Mouse (Mus musculus) CH12.LX (cell line): Measurements from ENCODE around the gene Cmss1. TPM values are rescaled to one million over a fixed set of nuclear protein-coding genes. Genes with fewer than 3 reads are reported as not detected.

Experiments used
- DNase-seq: peaks from one replicate; pipeline ENCODE4 v3.0.0-alpha.2; 2013; ENCODE audit errors: extremely low read depth
- H3K27ac ChIP-seq: 2 replicates; pipeline ENCODE4 v1.5.1; 2012; ENCODE audit warnings: low read depth, mild to moderate bottlenecking, control low read depth, moderate library complexity; ENCODE audit not compliant: insufficient read depth
- H3K27me3 ChIP-seq: replicated peaks from 2 replicates; pipeline ENCODE3; 2012; ENCODE audit warnings: inconsistent platforms
- H3K36me3 ChIP-seq, 2 experiments: replicated peaks in 1 of 2; 2 replicates each; pipeline versions ENCODE3 to v1.6.1; 2012; ENCODE audit warnings: inconsistent platforms in 1 of 2, low read length in 1 of 2, mild to moderate bottlenecking in 1 of 2, mixed read lengths in 1 of 2, moderate library complexity in 1 of 2; ENCODE audit not compliant: control insufficient read depth in 1 of 2, insufficient read depth in 1 of 2
- H3K4me1 ChIP-seq, 2 experiments: 2 replicates each; pipeline ENCODE4 v1.6.1; 2012; ENCODE audit warnings: inconsistent platforms in 1 of 2, moderate library complexity in 1 of 2; ENCODE audit not compliant: insufficient read depth in 2 of 2, control insufficient read depth in 1 of 2
- H3K4me2 ChIP-seq: 2 replicates; pipeline ENCODE4 v1.6.1; 2012; ENCODE audit warnings: low read depth, mild to moderate bottlenecking, control low read depth; ENCODE audit not compliant: poor library complexity, insufficient read depth, severe bottlenecking
- H3K4me3 ChIP-seq, 3 experiments: fragments of 150-350 bp in 1 of 3; sonication (generic) in 1 of 3; replicated peaks in 1 of 3; 2 replicates each; pipeline versions ENCODE3 to v1.5.1; 2011 to 2012; ENCODE audit warnings: low read depth in 2 of 3, low read length in 2 of 3, mild to moderate bottlenecking in 2 of 3, moderate library complexity in 2 of 3, control low read depth in 1 of 3, improper control_type of control experiment in 1 of 3, inconsistent platforms in 1 of 3, mixed read lengths in 1 of 3; ENCODE audit not compliant: poor library complexity in 1 of 3
- H3K79me2 ChIP-seq: replicated peaks from 2 replicates; pipeline ENCODE4 v1.6.1; 2012; ENCODE audit warnings: mild to moderate bottlenecking, moderate library complexity; ENCODE audit not compliant: control insufficient read depth, poor library complexity, insufficient read depth, severe bottlenecking; ENCODE audit errors: extremely low read depth
- H3K9ac ChIP-seq: 2 replicates; pipeline ENCODE4 v1.6.1; 2012; ENCODE audit warnings: low read depth, mild to moderate bottlenecking, control low read depth, moderate library complexity; ENCODE audit not compliant: insufficient read depth
- H3K9me3 ChIP-seq: replicated peaks from 2 replicates; pipeline ENCODE3; 2012; ENCODE audit warnings: low read length, inconsistent platforms, mixed read lengths
- BHLHE40 ChIP-seq: IDR thresholded peaks from 2 replicates; pipeline ENCODE4 v1.6.1; 2011; ENCODE audit warnings: mild to moderate bottlenecking, low read depth, low read length, improper control_type of control experiment
- CHD1 ChIP-seq: IDR thresholded peaks from 2 replicates; pipeline ENCODE4 v1.6.1; 2012; ENCODE audit warnings: low read depth, low read length, improper control_type of control experiment, inconsistent platforms
- EP300 ChIP-seq: IDR thresholded peaks from 2 replicates; pipeline ENCODE4 v1.6.1; 2011; ENCODE audit warnings: low read length, improper control_type of control experiment
- GABPA ChIP-seq: IDR thresholded peaks from 2 replicates; pipeline ENCODE4 v1.6.1; 2012; ENCODE audit warnings: low read depth, low read length, improper control_type of control experiment, inconsistent platforms; ENCODE audit not compliant: insufficient replicate concordance
- HCFC1 ChIP-seq: IDR thresholded peaks from 2 replicates; pipeline ENCODE4 v1.6.1; 2012; ENCODE audit warnings: low read depth, mild to moderate bottlenecking, inconsistent platforms, low read length, improper control_type of control experiment
- IRF4 ChIP-seq: IDR thresholded peaks from 2 replicates; pipeline ENCODE4 v1.6.1; 2014; ENCODE audit warnings: low read depth, mild to moderate bottlenecking, inconsistent platforms, low read length, improper control_type of control experiment
- JUN ChIP-seq: IDR thresholded peaks from 2 replicates; pipeline ENCODE4 v1.6.1; 2011; ENCODE audit warnings: low read depth, mild to moderate bottlenecking, low read length, improper control_type of control experiment, moderate library complexity; ENCODE audit not compliant: insufficient read depth
- MAFK ChIP-seq: IDR thresholded peaks from 2 replicates; pipeline ENCODE4 v1.6.1; 2011; ENCODE audit warnings: low read length, improper control_type of control experiment; ENCODE audit not compliant: insufficient replicate concordance
- MAX ChIP-seq: IDR thresholded peaks from 2 replicates; pipeline ENCODE4 v1.6.1; 2011; ENCODE audit warnings: low read length, improper control_type of control experiment
- MEF2A ChIP-seq: IDR thresholded peaks from 2 replicates; pipeline ENCODE4 v1.6.1; 2014; ENCODE audit warnings: low read depth, mild to moderate bottlenecking, inconsistent platforms, low read length, improper control_type of control experiment, borderline replicate concordance
- MXI1 ChIP-seq: IDR thresholded peaks from 2 replicates; pipeline ENCODE4 v1.6.1; 2011; ENCODE audit warnings: mild to moderate bottlenecking, low read depth, low read length, improper control_type of control experiment
- NRF1 ChIP-seq: IDR thresholded peaks from 2 replicates; pipeline ENCODE4 v1.6.1; 2014; ENCODE audit warnings: low read depth, mild to moderate bottlenecking, inconsistent platforms, low read length, improper control_type of control experiment, moderate library complexity
- POLR2A ChIP-seq: IDR thresholded peaks from 2 replicates; pipeline ENCODE4 v1.6.1; 2011; ENCODE audit warnings: low read depth, mild to moderate bottlenecking, improper control_type of control experiment, low read length
- RAD21 ChIP-seq: IDR thresholded peaks from 2 replicates; pipeline ENCODE4 v1.6.1; 2011; ENCODE audit warnings: low read depth, mild to moderate bottlenecking, low read length, improper control_type of control experiment, moderate library complexity
- RCOR1 ChIP-seq: conservative IDR thresholded peaks from 2 replicates; pipeline ENCODE4 v1.6.1; 2012; ENCODE audit warnings: low read depth, mild to moderate bottlenecking, inconsistent platforms, low read length, improper control_type of control experiment
- SMC3 ChIP-seq: IDR thresholded peaks from 2 replicates; pipeline ENCODE4 v1.6.1; 2011; ENCODE audit warnings: low read depth, low read length, improper control_type of control experiment
- UBTF ChIP-seq: IDR thresholded peaks from 2 replicates; pipeline ENCODE4 v1.6.1; 2012; ENCODE audit warnings: low read depth, mild to moderate bottlenecking, inconsistent platforms, low read length, improper control_type of control experiment, moderate library complexity
- USF2 ChIP-seq: conservative IDR thresholded peaks from 2 replicates; pipeline ENCODE4 v1.6.1; 2011; ENCODE audit warnings: low read depth, low read length, improper control_type of control experiment
- ZKSCAN1 ChIP-seq: IDR thresholded peaks from 2 replicates; pipeline ENCODE4 v1.6.1; 2012; ENCODE audit warnings: low read depth, inconsistent platforms, low read length, improper control_type of control experiment, borderline replicate concordance
- dilution Hi-C: fragments of 300-500 bp; cut with MboI; formaldehyde crosslinking; loops from 2 replicates; pipeline ENCODE4 v1.14.3; 2020; ENCODE audit warnings: low sequenced_read_pairs; ENCODE audit not compliant: extremely low pct_unique_long_range_greater_than_20kb, extremely low pct_ligation_motif_present
- in situ Hi-C: fragments of 300-500 bp; cut with MboI; formaldehyde crosslinking; loops from 3 replicates; pipeline ENCODE4 v1.14.3; 2019; ENCODE audit warnings: low sequenced_read_pairs, low pct_ligation_motif_present, low pct_unique_long_range_greater_than_20kb, mixed read lengths
- polyA plus RNA-seq: library from polyadenylated mRNA; unstranded; fragments of >175 nt; gene quantifications from 2 replicates; pipeline ENCODE4 v1.2.1, GENCODE M21; 2012; ENCODE audit warnings: low read depth; ENCODE audit not compliant: insufficient read length
- total RNA-seq, 2 experiments: library from RNA; depleted of rRNA; stranded (reverse); fragments of 300-350 nt in 1 of 2; fragments of >200 nt in 1 of 2; gene quantifications; 2 replicates each; pipeline ENCODE4 v1.2.3; 2012 to 2014

Gene Cmss1
- total and polyA plus RNA-seq, 3 experiments, result 94.7 to 107 (median 103) TPM

DNA sequence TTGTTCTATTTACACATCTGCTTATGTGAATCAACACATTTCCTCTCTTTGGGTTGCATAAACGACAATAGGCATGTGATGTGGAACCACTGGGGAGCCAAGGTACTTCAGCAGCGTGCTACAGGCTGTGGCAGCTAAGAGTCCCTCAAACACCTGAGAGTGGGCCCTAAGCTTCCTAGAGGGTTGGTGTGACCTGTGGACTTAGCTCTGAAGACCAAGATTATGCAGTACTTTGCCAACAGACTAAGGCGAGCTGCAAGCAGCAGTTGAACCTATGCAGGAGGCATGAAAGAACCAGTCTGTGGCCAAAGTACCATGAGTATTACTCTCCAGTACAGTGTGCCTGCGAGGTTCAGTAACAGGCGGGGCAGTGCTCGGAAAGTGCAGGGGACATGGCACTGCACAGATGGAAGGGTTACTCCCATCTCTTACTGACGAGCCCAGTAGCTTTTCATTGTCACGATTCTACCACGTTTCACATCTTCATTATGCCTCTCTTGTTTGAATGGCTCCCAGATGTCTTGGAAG is 141.2 kb downstream of the Cmss1 start:
- in situ Hi-C loops, result no loop called here
- Histone ChIP-seq H3K27me3 (no peaks in the 10 kb centered on the region), H3K4me2 (no peak overlapping the region), H3K27ac (no peak overlapping the region), H3K4me3 (no peak overlapping the region), H3K9ac (no peak overlapping the region), H3K9me3 (peaks cover 2% of the 10 kb centered on the region), H3K4me1 (peaks cover 0 to 32% of the 10 kb centered on the region in 2 experiments; a peak in 2 of 4 replicates), H3K79me2 (no peaks in the 10 kb centered on the region), H3K36me3 (peaks cover 0 to 4% of the 10 kb centered on the region in 2 experiments)
- no peak for TF ChIP-seq RCOR1
- TF ChIP-seq USF2, result no peak
- no peak for TF ChIP-seq MAFK
- no peak for TF ChIP-seq HCFC1
- TF ChIP-seq ZKSCAN1, result no peak
- TF ChIP-seq POLR2A, result no peak
- no peak for TF ChIP-seq MXI1
- dilution Hi-C loops, result no loop called here
- no peak for DNase-seq

DNA sequence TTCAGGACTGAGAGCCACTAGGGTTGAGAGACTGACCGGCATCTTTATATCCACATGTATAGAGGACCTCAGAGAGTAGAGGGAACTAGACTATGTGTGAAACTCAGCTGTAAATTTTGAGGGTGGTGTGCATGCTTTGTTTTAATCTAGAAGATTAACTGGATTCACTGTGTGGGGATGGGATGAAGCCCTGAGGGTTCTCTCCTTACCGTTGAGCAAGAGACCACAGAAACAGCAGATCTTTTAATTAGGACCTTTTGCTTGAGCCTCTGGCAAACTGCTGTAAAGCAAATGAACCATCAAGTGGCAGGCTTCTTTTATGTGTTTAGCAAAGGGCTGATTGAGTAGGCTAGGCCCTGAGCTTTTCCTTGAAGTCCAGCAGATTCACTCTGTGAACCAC is 150.7 kb downstream of the Cmss1 start:
- no peaks in the 10 kb centered on the region for H3K27me3 ChIP-seq
- H3K27ac ChIP-seq, result no peak overlapping the region
- no peak for DNase-seq
- H3K9me3 ChIP-seq, result no peaks in the 10 kb centered on the region
- peaks cover 6 to 16% of the 10 kb centered on the region in 2 experiments; a peak in 3 of 4 replicates for H3K4me1 ChIP-seq
- H3K36me3 ChIP-seq, result no peaks in the 10 kb centered on the region
- dilution Hi-C loops, result no loop called here
- no peak overlapping the region for H3K9ac ChIP-seq
- in situ Hi-C loops, result no loop called here
- H3K4me2 ChIP-seq, result no peak overlapping the region
- no peak overlapping the region for H3K4me3 ChIP-seq
- TF ChIP-seq RAD21 (no peak), MAX (no peak), JUN (no peak), NRF1 (no peak), BHLHE40 (no peak), USF2 (no peak), CHD1 (no peak), MAFK (no peak), SMC3 (no peak), UBTF (no peak), GABPA (no peak), IRF4 (no peak), EP300 (no peak), MEF2A (no peak)
- no peaks in the 10 kb centered on the region for H3K79me2 ChIP-seq
